Mouse (Mus musculus) NIH3T3 (cell line): ENCODE results near the gene Purb.

Source experiments
- DNase-seq: peaks from one replicate; pipeline ENCODE4 v3.0.0-alpha.2; 2012; ENCODE audit warnings: low read depth

The Purb gene

DNA sequence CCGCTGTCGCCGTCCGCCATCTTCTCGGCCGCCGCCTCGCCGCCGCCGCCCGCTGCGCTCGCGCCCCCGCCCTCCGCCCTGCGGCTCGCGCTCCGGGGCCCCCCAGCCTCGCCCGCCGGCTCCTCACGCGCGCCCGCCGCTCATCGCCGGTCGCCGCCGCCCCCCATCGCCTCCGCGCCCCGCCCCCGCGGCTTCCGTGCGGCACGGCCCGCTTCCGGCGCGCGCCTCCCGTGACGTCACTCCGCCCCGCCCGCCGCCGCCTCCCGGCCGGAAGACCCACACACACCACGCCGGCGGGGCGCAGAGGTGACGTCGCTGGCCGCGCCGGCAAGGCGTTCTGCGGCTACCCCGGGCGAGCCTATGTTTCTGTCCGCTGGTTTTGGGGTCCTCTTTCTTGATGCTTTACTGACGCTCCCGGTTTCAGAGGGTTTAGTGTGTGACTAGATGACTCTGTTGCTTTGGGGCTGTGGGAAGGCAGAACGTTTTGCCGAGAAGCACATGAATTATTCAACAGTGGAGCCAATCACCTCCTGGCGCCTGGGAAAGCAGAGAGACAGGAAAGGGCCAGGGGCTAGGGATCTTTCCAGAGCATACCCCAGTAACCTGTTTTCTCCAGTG lies at the start of gene Purb:
TSS of gene Purb (minus strand) at position 51 of the 618 bp plus-strand sequence.
- peak; percentile 94 for DNase-seq

DNA sequence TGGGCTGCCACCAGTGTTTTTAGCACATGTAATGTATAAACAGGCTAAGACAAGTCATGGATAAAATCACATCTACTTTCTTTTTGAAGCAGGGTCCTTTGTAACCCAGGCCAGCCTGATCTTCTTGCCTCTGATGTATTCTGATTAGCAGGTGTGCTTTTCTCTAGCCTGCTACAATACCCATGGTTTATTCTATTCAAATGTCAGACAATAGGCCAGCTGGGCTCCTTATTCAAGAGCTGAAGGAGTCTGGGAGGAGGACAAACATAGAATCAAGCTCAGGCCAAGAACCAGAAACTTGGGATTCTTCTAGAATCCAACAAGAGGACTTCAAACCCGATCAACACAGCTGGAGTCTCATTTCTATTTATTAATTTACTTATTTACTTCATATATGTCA lies 49.5 kb upstream of the Purb start:
- no peak for DNase-seq

DNA sequence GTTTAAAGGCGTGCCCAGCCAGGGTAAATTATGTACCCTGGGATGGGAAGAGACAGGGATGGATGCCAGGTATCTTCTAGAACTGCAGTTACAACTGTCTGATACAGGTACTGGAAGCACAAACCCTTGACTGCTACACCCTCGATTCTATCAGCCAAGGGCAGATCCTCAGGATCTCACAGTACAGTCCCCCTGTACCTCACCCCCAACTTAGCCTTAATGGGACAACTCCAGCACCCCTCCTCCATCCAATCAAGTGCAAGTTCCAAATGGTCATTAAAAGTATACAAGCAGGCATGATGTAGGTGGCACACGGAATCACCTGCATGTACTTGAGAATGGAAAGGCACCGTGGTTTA lies 49.1 kb upstream of the Purb start:
- no peak for DNase-seq

DNA sequence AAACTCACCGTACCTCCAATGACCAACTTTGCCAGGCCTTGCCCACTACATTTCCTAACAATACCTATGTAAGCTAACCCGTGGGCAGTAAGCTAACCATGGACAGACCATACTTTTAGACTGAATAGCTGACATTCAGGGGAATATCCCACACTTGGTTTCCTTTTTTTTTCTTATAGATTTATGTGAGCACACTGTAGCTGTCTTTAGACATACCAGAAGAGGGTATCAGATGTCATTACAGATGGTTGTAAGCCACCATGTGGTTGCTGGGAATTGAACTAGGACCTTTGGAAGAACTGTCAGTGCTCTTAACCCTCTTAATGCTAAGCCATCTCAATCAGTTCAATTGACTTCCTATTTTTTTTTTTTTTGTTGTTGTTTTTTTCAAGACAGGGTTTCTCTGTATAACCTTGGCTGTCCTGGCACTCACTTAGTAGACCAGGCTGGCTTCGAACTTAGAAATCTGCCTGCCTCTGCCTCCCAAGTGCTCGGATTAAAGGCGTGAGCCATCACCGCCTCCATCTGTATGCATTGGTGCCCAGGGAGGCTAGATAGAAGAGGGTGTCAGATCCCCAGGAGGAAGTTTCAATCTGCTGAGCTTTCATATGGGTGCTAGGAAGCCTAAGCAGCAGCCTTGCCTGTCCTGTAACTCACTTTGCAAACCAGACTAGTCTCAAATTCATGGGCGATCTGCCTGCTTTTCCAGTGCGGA lies 48.6 kb upstream of the Purb start:
- no peak for DNase-seq

DNA sequence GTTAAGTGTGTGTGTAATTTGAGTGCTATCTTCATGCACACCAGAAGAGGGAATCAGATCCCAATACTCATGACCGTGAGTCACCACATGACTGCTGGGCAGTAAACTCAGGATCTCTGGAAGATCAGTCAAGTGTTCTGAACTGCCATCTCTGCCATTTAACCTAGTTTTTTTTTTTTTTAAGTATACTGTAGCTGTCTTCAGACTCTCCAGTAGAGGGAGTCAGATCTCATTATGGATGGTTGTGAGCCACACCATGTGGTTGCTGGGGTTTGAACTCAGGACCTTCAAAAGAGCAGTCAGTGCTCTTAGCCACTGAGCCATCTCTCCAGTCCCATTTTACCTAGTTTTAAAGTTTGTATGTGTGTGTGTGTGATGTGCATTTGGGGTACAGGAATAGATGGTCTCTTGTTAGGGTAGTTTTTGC lies 48.0 kb upstream of the Purb start:
- DNase-seq = no peak

DNA sequence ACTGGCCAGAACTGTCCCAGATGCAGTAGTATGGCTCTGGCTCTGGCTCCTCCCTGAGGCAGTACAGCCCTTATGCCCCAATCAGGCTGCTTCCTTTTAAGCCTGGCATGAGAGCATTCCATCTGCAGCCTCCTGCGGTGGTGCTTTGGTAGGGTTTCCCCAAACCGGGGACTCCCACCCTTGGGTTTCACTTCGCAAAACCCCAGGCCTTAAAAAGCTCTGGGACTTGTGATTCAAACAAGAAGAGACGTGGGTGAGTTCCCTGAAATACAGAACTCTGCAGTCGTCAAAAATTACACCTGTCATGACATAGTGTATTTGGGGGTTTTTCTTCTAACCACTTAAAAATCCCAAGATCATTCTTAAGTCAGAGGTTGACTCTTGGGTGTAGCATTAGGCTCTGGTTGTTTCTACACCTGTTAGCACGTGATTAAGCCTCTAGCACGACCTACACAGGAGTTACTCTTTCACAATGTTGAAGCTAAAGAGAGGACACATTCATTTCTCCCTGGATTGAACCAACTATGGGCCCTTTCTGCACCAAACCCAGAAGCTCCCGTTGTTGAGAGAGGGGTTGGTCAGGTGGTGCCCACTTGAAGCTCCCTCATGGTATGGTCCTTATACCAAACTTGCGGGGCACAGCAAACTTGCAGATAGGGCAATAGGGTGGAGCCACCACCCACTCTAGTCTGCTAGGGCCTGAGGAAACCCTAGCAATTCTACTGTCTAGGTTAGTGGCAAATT lies 47.2 kb upstream of the Purb start:
- DNase-seq = no peak

DNA sequence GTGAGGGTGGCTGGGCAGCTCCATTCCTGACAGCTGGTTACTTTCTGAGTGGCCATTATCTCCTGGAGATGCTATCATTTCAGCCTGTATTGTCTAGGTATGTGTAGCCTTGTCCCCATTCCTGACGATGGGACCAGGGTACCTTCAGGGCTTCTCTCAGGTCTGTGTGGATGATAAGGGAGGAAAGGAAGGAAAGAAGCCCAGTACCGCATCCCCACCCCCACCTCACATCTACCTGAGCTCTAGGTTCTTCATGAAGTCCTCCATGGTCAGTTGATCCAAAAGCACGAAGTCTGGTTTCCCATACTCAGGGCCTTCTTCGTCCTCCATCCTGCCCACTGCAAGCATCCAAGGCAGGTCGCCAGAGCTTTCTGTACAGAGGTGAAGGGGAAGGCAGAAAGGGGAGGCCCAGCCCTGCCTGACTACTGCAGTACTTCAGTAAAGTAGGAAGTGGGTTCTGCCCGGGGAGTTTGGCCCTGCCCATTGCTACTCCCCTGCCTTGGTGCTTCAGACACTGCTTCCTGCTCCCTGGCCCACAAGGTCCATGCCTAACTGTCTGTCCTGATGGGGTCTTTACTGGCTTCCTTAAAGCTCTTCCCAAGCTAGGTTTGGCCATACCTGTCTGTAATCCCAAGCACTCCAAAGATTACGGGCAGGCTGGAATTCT lies 44.9 kb upstream of the Purb start, which contains the start of gene Myo1g:
TSS of gene Myo1g (minus strand) at position 459 of the 667 bp plus-strand sequence.
- no peak for DNase-seq

DNA sequence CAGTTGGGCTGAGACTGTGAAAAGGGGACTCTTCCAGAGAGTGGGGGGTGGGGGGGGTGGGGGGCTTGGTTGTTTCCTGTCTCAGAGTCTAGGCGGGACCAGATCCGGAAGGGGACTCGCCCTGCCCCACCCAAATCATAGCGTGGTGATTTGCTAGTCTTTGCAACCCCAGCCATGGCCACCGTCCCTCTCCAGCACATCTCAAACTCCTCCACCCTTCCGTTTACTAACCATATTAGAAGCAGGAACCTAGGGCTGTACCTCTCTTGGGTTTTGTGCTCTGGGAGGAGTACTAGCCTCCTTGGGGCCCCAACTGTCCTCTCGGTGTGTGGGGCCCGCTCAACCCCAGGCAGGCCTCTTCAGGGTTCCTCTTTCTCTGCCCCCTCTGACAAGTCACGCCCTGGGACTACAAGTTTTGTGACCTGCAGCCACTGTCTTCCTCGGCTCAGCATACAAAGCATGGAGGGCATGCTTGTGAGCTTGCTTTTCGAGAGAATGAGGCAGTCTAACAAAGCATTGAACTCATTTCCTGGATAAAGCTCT lies 43.8 kb upstream of the Purb start:
- no peak for DNase-seq

DNA sequence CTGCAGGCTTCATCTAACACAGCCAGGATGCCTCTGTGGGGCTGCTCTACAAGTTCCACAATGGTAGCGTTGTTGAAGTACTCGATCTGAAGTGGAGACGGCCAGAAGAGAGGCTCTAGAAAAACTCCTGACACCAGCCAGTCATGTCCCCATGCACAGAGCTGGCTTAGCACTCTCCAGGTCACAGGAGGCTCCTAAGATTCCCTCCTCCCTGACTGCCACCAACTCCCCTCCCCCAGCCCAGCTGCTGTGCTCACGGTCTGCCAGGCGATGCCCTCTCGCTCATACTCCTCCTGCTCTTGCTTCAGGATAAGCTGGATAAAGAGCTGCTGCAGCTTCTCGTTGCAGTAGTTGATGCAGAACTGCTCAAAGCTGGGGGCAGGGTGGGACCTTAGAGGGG lies 39.1 kb upstream of the Purb start:
- DNase-seq = no peak

DNA sequence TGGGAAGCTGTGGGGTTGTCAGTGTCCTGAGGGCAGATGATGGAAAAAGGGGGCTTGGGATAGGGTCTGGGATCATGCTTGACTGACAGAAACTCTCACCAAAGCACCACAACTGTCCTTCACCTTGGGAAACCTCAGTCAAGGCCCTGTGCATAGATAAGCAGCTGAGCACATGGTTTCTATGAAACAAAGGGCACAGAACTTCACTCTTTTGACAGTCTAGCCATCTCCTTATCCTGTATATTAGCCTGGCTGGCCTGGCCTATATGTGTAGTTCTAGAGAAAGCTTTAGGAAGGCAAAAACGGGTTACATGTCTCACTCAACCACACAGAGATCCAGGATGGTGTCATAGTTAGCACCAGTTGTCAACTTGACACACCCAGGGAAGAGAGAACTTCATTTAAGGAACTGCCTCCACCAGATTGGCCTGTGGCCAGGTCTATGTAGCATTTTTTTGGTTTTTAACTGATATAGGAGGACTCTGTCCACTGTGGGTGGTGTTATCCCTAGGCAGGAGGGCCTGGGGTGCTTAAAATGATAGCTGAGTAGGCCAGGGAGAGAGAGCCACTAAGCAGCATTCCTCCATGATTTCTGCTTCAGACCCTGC lies 32.7 kb upstream of the Purb start:
- no peak for DNase-seq

DNA sequence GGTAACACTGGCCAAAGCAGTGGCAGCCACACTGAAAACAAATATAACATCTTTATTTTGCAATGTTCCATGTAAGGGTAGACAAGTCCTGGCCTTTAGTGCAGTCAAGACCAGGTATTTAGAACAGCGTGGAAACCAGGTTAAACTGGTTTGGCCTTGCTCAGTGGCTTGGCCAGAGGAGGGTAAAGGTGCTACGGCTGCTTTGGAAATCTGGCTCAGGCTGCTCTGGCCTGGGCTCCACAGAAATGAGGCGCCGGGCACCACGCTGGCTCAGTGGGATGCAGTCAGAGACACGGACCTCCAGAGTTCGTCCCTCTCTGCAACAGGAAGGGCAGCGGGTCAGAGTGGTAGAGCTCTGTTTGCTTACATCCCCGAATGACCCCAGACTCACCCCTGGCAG lies 30.8 kb upstream of the Purb start:
- no peak for DNase-seq

DNA sequence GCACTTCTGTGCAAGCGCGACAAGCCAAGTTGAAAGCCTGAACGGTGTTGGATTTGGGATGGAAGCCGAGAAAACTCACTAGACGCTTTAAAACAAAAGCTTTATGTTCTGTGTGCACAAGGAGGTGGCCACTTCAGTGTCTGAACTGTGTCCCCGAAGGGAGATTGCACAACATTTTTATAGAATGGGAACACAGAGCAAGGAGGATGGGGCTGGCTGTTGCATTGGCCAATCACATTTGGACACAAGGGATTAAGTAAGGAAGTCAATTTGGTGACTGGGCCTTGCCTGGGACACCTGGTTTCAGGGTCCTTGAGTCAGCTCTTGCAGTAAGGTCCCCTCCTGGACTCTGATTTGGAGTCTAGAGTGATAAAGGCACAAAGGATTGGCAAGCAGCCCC lies 29.0 kb upstream of the Purb start:
- DNase-seq = no peak

DNA sequence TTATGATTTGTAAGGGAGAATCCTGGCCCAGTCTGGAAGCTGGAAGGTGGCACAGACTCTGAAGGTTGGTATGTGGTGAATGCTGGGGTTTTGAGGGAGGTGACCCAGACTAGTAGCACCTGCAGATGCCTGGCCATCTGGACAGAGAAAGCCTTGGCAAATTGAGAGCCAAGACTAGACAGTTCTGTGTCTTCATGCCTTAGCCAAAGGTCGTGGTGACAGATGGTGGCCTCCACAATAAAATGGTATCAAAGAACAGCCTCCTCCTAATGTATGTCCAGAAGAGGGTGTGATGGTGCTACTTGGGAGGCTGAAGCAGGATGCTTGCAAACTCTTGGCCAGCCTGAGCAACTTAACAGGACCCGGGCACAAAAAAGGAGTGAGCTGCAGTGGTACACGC lies 28.5 kb upstream of the Purb start:
- no peak for DNase-seq

DNA sequence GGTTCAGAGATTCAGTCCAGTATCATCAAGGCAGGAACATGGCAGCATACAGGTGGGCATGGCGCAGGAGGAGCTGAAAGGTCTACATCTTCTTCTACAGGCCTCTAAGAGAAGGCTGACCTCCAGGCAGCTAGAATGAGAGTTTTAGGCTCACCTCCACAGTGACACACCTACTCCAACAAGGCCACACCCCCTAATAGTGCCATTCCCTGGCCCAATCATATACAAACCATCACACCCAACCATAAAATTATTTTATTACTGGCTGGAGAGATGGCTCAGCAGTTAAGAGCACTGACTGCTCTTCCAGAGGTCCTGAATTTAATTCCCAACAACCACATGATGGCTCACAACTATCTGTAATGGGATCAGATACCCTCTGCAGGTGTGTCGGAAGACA lies 26.8 kb upstream of the Purb start:
- DNase-seq = no peak

DNA sequence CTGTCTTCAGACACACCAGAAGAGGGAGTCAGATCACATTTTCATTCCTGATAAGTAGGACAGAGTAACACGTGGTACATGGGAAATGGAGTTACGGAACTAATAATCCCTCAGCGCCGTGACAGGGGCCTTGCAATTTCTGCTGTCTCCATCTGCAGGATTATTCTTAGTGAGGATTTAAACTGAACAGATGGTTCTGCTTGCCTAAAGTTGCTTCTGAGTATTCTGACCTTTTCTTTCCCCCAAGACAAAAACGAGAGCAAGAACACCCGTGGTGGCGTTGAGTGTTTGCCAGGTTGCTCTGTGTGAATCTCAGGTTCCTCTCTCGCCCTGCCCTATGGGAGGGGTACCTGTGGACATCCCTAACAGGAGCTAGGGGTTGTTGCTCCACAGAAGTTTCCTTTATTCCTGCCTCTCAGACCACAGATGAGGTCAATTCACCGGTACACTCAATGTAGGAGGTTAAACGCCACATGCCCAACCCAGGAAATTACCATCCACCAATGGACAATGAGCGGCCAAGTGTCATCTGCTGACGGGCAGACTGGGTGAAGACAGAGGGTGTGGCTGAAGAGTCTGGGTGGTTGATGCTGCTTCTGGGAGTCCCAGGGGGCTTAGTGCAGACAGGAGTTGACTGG lies 21.7 kb upstream of the Purb start:
- no peak for DNase-seq

DNA sequence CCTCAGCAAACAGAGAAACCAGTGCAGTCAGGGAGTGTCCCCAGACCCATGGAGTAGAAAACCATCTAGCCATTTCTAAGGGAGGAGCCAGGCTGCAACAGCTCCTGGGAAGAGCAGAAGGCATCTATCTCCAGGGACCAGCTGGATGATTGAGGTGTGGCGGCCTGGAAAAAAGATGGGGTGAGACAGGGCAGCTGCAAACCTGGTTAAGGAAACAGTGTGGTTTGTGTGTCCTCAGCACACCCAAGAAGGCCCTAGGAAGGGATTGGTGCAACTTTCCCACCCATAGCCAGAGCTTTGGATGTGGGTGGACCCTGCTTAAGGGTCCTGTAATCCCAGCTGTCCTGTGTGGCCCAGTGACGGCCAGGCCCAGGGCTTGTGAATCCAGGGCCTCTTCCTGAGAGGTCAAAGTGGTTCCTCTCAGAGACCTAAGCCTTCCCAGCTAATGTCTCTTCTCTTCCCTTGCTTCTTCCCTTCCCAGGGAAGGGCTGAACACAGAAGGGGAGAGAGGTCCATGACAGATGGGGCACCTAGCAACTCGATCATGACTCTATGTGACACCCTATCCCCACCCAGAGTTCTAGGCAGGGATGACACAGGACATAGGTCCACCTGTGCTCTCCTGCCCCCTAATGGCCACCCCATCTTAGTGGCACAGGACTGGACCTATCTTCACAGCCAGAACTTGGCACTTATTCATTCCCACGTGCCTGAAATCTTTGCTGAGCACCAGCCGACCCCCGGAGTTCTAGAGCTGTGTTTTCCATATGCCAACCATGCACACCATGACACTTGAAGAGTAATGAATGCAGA lies 14.2 kb upstream of the Purb start:
- DNase-seq = peak; percentile 36

DNA sequence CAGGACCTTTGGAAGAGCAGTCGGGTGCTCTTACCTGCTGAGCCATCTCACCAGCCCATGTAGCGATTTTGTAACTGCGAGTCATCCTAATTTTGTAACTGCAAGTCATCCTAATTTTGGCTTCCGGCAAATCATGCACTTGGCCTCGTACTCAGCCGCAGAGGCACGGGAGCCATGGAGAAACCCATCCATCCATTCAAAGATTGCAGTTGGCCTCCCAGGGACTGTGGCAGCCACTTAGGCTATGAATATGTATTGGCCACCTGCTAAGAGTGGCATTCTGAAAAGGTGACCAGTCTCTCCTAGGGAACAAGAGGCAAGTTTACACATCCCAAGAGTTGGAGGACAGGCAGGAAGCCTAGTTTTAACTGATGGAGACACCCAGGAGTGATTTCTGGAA lies 13.5 kb upstream of the Purb start:
- DNase-seq = peak; percentile 51

DNA sequence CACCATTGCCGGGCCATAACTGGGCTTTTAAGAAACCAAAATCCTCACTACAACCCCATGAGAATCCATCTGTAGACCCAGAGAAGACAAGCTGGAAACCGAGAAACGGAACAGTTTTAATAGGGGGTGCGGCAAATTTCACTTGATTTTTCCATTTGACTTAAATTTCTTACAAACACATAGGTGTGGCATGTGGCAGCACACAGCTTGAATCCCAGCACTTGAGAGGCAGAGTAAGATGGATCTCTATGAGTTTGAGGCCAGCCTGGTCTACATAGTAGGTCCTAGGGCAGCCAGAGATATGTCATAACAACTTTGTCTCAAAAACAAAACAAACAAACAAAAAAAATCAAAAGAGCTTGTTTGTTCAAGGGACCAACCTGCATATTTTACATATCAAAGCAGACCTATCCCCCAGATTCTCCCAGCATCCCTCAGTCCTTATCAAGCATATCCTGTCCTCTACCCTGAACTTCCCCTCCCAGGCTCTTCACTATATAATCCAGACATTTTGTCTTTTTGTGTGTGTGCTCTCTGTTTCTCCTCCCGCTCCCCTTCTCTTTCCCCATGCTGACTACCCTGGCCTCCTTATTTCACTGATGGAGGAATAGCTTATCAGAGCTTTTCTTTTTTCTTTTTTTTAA lies 12.4 kb upstream of the Purb start:
- DNase-seq = no peak

DNA sequence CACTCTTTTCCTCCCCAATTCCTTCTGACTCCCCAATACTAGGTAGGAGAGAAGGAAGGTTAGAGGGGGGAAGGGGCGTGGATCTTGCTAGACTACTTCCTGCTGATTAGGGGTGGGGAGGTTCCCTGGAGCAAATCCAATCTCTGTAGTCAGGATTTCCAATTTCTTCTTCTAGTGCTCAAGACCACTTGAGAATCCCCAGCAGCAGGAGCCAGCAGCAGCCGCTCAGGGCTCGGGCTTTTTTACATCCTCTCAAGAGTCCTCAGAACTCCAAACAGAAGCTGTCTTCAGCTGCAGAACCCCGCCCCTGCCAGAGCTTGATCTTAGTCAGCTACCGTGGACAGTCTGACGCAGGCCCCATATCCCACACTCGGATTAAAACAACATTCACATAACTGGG lies 11.8 kb upstream of the Purb start:
- no peak for DNase-seq

DNA sequence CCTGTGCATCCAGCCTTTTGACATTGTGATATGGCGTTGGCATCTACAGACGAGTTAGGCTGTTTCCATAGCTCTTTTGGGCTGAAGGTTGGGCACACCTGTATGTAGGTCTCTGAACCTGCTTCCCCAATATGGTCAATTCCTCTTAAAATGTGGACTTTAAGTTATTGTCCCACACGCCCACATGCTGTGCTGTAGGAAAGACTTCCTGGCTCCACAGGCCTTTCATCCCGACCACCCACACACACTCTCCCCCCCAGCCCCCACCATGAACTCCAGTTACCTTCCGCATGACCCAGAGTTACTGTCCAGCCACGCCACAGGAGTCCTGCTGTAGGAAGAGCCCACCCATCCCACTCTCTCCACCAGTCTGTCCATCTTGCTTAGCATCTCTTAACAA lies 11.2 kb upstream of the Purb start:
- no peak for DNase-seq
